Mouse (Mus musculus) left cerebral cortex, adult 2 months (tissue): ENCODE measurements around the gene Zfp398. TPM values are rescaled to one million over a fixed set of nuclear protein-coding genes. Genes with fewer than 3 reads are reported as not detected.
A peak's percentile ranks its signal among the peaks of the same experiment; 100 is the strongest.

Source experiments
- DNase-seq, 2 experiments: peaks; one replicate each; pipeline ENCODE4 v3.0.0; 2021 to 2022; ENCODE audit warnings: low spot score in 2 of 2, mixed read lengths in 1 of 2; ENCODE audit errors: extremely low spot score in 1 of 2
- H3K27ac ChIP-seq: fragments of 200-600 bp; 2 replicates; pipeline ENCODE4 v1.8.1; 2022
- H3K4me3 ChIP-seq: fragments of 200-600 bp; 2 replicates; pipeline ENCODE4 v1.8.1; 2022
- CTCF ChIP-seq: fragments of 200-600 bp; IDR thresholded peaks from 2 replicates; pipeline ENCODE4 v1.8.1; 2022; ENCODE audit warnings: antibody characterized with exemption, mild to moderate bottlenecking, moderate library complexity
- intact Hi-C: fragments of 180-260 bp; cut with DNase I; formaldehyde crosslinking; loops from one replicate; pipeline ENCODE4 v1.15.1; 2025
- total RNA-seq, 2 experiments: library from RNA; stranded (reverse); gene quantifications; 2 replicates each; pipeline ENCODE4 v1.2.3; 2021

Gene Zfp398
- total RNA-seq, 2 experiments from 2014 or later: 22.1 to 24.0 TPM

- intact Hi-C loops: no loop called here
- no peak for TF ChIP-seq CTCF
- no peak overlapping the region for H3K27ac ChIP-seq
- no peak overlapping the region for H3K4me3 ChIP-seq
- no peak for DNase-seq
Measured at GRCm38 (mm10) chr6:47809053-47809452, 26.4 kb upstream of the Zfp398 start.

- peak; percentile 4; the same call in 1 of the 2 replicates for TF ChIP-seq CTCF
- no peak overlapping the region for H3K27ac ChIP-seq
- H3K4me3 ChIP-seq: no peak overlapping the region
- intact Hi-C loops: no loop called here
- no peak for DNase-seq
Measured at GRCm38 (mm10) chr6:47810181-47810580, 25.3 kb upstream of the Zfp398 start.

GRCm38 (mm10) chr6:47811324-47811723, 24.1 kb upstream of the Zfp398 start:
- intact Hi-C loops: no loop called here
- no peak for TF ChIP-seq CTCF
- Histone ChIP-seq H3K27ac (no peak overlapping the region), H3K4me3 (no peak overlapping the region; the same call in 1 of the 2 replicates)
- DNase-seq: no peak

GRCm38 (mm10) chr6:47812271-47812915, 23.1 kb upstream of the Zfp398 start:
- Histone ChIP-seq H3K27ac (peak overlapping the region; percentile 88), H3K4me3 (peak overlapping the region; percentile 63)
- TF ChIP-seq CTCF: no peak
- intact Hi-C loops: loop anchor here (2.0 kb wide), 1 partner anchor 22 kb away; the partner anchor contains the start of gene Zfp398
- DNase-seq: no peak

- DNase-seq: peak; percentile 98 to 99
- H3K4me3 ChIP-seq: peak within 1 kb of the TSS; percentile 63
- peak within 1 kb of the TSS; percentile 88 for H3K27ac ChIP-seq
- no peak for TF ChIP-seq CTCF
- intact Hi-C loops: loop anchor here (2.0 kb wide), 1 partner anchor 21 kb away; the partner anchor contains the start of gene Zfp398
Measured at GRCm38 (mm10) chr6:47813257-47813878, 22.1 kb upstream of the Zfp398 start, which contains the start of gene Pdia4. TSS of gene Pdia4 (minus strand) at chr6:47813430.

- DNase-seq: no peak
- TF ChIP-seq CTCF: no peak
- no peak overlapping the region for H3K27ac ChIP-seq
- intact Hi-C loops: no loop called here
- H3K4me3 ChIP-seq: no peak overlapping the region
Measured at GRCm38 (mm10) chr6:47816151-47816550, 19.3 kb upstream of the Zfp398 start.

- no peak for DNase-seq
- intact Hi-C loops: no loop called here
- Histone ChIP-seq H3K27ac (no peak overlapping the region), H3K4me3 (no peak overlapping the region)
- TF ChIP-seq CTCF: no peak
Measured at GRCm38 (mm10) chr6:47818721-47819120, 16.7 kb upstream of the Zfp398 start.

- no peak for DNase-seq
Measured at GRCm38 (mm10) chr6:47819626-47820325, 15.7 kb upstream of the Zfp398 start.

GRCm38 (mm10) chr6:47821236-47821635, 14.2 kb upstream of the Zfp398 start:
- intact Hi-C loops: no loop called here
- Histone ChIP-seq H3K4me3 (no peak overlapping the region), H3K27ac (no peak overlapping the region)
- no peak for TF ChIP-seq CTCF
- no peak for DNase-seq

More at GRCm38 (mm10) chr6:47819626-47820325, 15.7 kb upstream of the Zfp398 start:
- Histone ChIP-seq H3K27ac (no peak overlapping the region), H3K4me3 (no peak overlapping the region)
- TF ChIP-seq CTCF: no peak
- intact Hi-C loops: no loop called here

GRCm38 (mm10) chr6:47821776-47822175, 13.7 kb upstream of the Zfp398 start:
- TF ChIP-seq CTCF: no peak
- Histone ChIP-seq H3K27ac (no peak overlapping the region), H3K4me3 (no peak overlapping the region)
- no peak for DNase-seq
- intact Hi-C loops: no loop called here

GRCm38 (mm10) chr6:47824241-47824640, 11.2 kb upstream of the Zfp398 start:
- no peak for DNase-seq
- no peak for TF ChIP-seq CTCF
- intact Hi-C loops: no loop called here
- no peak overlapping the region for H3K27ac ChIP-seq
- no peak overlapping the region for H3K4me3 ChIP-seq

GRCm38 (mm10) chr6:47827462-47827861, 8.0 kb upstream of the Zfp398 start:
- intact Hi-C loops: no loop called here
- Histone ChIP-seq H3K4me3 (no peak overlapping the region), H3K27ac (no peak overlapping the region)
- TF ChIP-seq CTCF: no peak; the same call in 1 of the 2 replicates
- DNase-seq: no peak
